Mouse (Mus musculus) kidney, postnatal 0 days (tissue): ENCODE measurements around the gene Prrt2. TPM values are rescaled to one million over a fixed set of nuclear protein-coding genes. Genes with fewer than 3 reads are reported as not detected.

Experiments
- ATAC-seq: fragments of 200-750 bp; cut with Nextera tagmentation; replicated peaks from 2 replicates; pipeline ENCODE4 v1.8.0; 2017; ENCODE audit warnings: low read depth, moderate number of reproducible peaks, moderate TSS enrichment, moderate library complexity; ENCODE audit not compliant: low FRiP score
- DNase-seq: peaks from one replicate; pipeline ENCODE4 v3.0.0-alpha.2; 2016; ENCODE audit warnings: low spot score
- H3K27ac ChIP-seq: fragments of 300-500 bp; sonication (generic); 2 replicates; pipeline ENCODE4 v1.5.1; 2014; ENCODE audit warnings: mild to moderate bottlenecking
- H3K27me3 ChIP-seq: fragments of 300-500 bp; sonication (generic); 2 replicates; pipeline ENCODE4 v1.6.1; 2014; ENCODE audit warnings: low read length, mixed read lengths; ENCODE audit not compliant: insufficient read depth
- H3K36me3 ChIP-seq: fragments of 300-500 bp; sonication (generic); 2 replicates; pipeline ENCODE4 v1.6.1; 2014; ENCODE audit warnings: low read length, mixed read lengths; ENCODE audit not compliant: insufficient read depth
- H3K4me1 ChIP-seq: fragments of 300-500 bp; sonication (generic); replicated peaks from 2 replicates; pipeline ENCODE4 v1.6.1; 2014; ENCODE audit warnings: antibody characterized with exemption, low read length, mixed read lengths; ENCODE audit not compliant: insufficient read depth
- H3K4me2 ChIP-seq: fragments of 300-500 bp; sonication (generic); 2 replicates; pipeline ENCODE4 v1.6.1; 2014; ENCODE audit warnings: mild to moderate bottlenecking, low read length, moderate library complexity, mixed read lengths
- H3K4me3 ChIP-seq: fragments of 300-500 bp; sonication (generic); replicated peaks from 2 replicates; pipeline ENCODE4 v1.5.1; 2014; ENCODE audit warnings: low read depth, low read length
- H3K9ac ChIP-seq: fragments of 300-500 bp; sonication (generic); 2 replicates; pipeline ENCODE4 v1.6.1; 2014; ENCODE audit warnings: low read depth, low read length
- H3K9me3 ChIP-seq: fragments of 300-500 bp; sonication (generic); replicated peaks from 2 replicates; pipeline ENCODE4 v1.6.1; 2016; ENCODE audit warnings: low read length, inconsistent platforms, mixed read lengths
- CTCF ChIP-seq: IDR thresholded peaks from 2 replicates; pipeline ENCODE4 v1.5.1; 2016; ENCODE audit warnings: antibody characterized with exemption, low read depth, mild to moderate bottlenecking, moderate library complexity
- WGBS: fragments of 180-500 bp; shearing (Covaris S2); extraction: QIAGEN DNeasy Blood & Tissue Kit; methylation state at CpG from one replicate; pipeline ENCODE4 v1.1.7; 2014; 5-methylcytosine and 5-hydroxymethylcytosine counted together
- polyA plus RNA-seq: library from polyadenylated mRNA; unstranded; fragments of >200 nt; fragmentation: Nextera tagmentation; extraction: Ambion mirVana; gene quantifications from 2 replicates; pipeline ENCODE4 v1.2.1, GENCODE M21; 2015

Prrt2 gene
- polyA plus RNA-seq, 1 experiment from 2014 or later: 2.7 TPM

GRCm38 (mm10) chr7:127016971-127017949 is 3.8 kb downstream of the Prrt2 start, which contains the start of gene Pagr1a:
Gene Pagr1a, minus strand, starts transcription at chr7:127017352.
- Histone ChIP-seq H3K36me3 (0 out of 2 replicates have a peak, but pooled peaks cover 7% of the 10 kb centered on the region), H3K9me3 (no peaks in the 10 kb centered on the region), H3K4me2 (peak within 1 kb of the TSS; percentile 79), H3K27ac (peak within 1 kb of the TSS; percentile 95), H3K9ac (peak within 1 kb of the TSS; percentile 82), H3K27me3 (no peaks in the 10 kb centered on the region), H3K4me1 (peaks cover 41% of the 10 kb centered on the region), H3K4me3 (peak within 1 kb of the TSS; percentile 68)
- DNase-seq (peak; percentile 100), ATAC-seq (peak; percentile 76)
- peak; percentile 88 for TF ChIP-seq CTCF
- 2% methylated on average over 39 of the region's 39 CpGs for WGBS

DNA sequence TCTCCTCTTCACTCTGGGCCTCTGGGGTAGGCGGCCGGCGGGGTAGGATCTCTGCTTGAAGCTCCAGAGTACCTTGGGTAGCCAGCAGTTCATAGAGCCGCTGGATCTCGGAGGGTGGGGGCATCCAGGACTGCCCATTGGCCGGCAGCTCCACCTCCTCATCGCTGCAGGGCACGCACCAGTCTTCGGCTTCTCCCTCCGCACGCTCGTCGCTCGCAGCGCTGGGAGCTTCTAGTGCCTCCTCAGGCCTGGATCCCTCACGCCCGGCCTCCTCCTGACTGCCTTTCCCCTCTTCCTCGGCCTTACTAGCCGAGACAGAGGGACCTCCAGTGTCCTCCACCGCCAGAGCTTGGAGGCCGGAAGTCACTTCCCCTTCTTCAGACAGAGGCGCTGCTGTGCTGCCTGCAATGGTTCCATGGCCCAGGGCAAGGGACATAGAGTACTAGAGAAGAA is 4.5 kb downstream of the Prrt2 start:
- 1% methylated on average over 22 of the region's 22 CpGs for WGBS
- no peak for DNase-seq
- peak overlapping the region; percentile 79 for H3K4me2 ChIP-seq
- peaks cover 36% of the 10 kb centered on the region for H3K4me1 ChIP-seq
- TF ChIP-seq CTCF: no peak
- 0 out of 2 replicates have a peak, but pooled peaks cover 4% of the 10 kb centered on the region for H3K36me3 ChIP-seq
- peak overlapping the region; percentile 68 for H3K4me3 ChIP-seq
- peak overlapping the region; percentile 95 for H3K27ac ChIP-seq
- ATAC-seq: peak; percentile 27
- no peaks in the 10 kb centered on the region for H3K9me3 ChIP-seq
- no peaks in the 10 kb centered on the region for H3K27me3 ChIP-seq
- peak overlapping the region; percentile 82 for H3K9ac ChIP-seq

GRCm38 (mm10) chr7:127016481-127016485 is 4.7 kb downstream of the Prrt2 start, which contains the start of gene Pagr1b:
Gene Pagr1b, minus strand, starts transcription at chr7:127016484.
- Histone ChIP-seq H3K27me3 (no peaks in the 10 kb centered on the region), H3K4me2 (peak within 1 kb of the TSS; percentile 79)

DNA sequence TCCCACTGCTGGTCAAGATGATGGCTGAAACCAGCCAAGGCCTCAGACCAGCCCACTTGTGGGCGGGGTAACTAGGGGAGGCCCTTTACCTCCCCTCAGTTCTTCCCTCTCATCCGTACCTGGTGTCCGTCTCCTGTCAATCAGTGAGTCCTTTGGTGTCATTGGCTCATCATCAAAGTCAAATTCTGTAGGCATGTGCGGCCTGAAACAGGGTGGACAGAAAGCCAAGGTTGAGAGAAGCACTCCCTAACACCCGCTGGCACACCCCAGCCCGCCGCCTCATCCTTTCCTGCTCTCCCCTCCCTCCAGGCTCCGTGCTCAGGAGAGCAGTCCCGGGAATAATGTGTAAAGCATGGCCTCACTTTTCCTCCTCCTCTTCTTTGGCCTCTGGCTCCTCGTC is 4.9 kb downstream of the Prrt2 start:
- Histone ChIP-seq H3K4me3 (peak overlapping the region; percentile 68), H3K36me3 (0 out of 2 replicates have a peak, but pooled peaks cover 4% of the 10 kb centered on the region), H3K9me3 (no peaks in the 10 kb centered on the region), H3K27ac (peak overlapping the region; percentile 95), H3K4me1 (peaks cover 32% of the 10 kb centered on the region; the same call in 1 of the 2 replicates), H3K27me3 (no peaks in the 10 kb centered on the region), H3K4me2 (peak overlapping the region; percentile 79), H3K9ac (peak overlapping the region; percentile 82)
- under 1% methylated on average over 10 of the region's 10 CpGs for WGBS
- ATAC-seq (peak; percentile 34), DNase-seq (peak; percentile 73)
- TF ChIP-seq CTCF: no peak

More at GRCm38 (mm10) chr7:127016481-127016485, 4.7 kb downstream of the Prrt2 start, which contains the start of gene Pagr1b:
- ATAC-seq (no peak), DNase-seq (no peak)
- H3K9me3 ChIP-seq: no peaks in the 10 kb centered on the region
- peak within 1 kb of the TSS; percentile 82 for H3K9ac ChIP-seq
- peak within 1 kb of the TSS; percentile 68 for H3K4me3 ChIP-seq
- TF ChIP-seq CTCF: no peak
- 0 out of 2 replicates have a peak, but pooled peaks cover 4% of the 10 kb centered on the region for H3K36me3 ChIP-seq
- H3K27ac ChIP-seq: peak within 1 kb of the TSS; percentile 95
- H3K4me1 ChIP-seq: peaks cover 34% of the 10 kb centered on the region

DNA sequence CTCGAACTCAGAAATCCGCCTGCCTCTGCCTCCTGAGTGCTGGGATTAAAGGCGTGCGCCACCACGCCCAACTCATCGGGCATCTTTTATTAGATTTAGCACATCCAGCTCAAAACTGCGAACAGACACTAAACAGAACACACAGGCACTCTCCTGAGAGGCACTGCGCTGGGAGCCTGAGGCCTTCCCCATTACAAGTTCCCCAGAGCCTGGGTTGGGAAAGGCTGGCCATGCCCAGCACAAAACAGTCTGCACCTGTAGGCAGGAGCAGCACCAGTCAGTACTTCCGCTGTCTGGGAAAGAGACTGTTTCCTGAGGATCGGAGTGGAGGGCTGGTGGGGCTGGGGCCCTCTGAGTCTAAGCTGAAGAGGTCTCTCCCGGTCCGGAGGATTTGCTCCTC is 6.0 kb downstream of the Prrt2 start:
- Histone ChIP-seq H3K4me2 (no peak overlapping the region), H3K4me1 (peaks cover 26% of the 10 kb centered on the region; the same call in 1 of the 2 replicates), H3K9me3 (no peaks in the 10 kb centered on the region), H3K27me3 (no peaks in the 10 kb centered on the region), H3K36me3 (0 out of 2 replicates have a peak, but pooled peaks cover 4% of the 10 kb centered on the region), H3K4me3 (no peak overlapping the region), H3K27ac (peak overlapping the region; percentile 6; the same call in 1 of the 2 replicates), H3K9ac (no peak overlapping the region)
- TF ChIP-seq CTCF: no peak
- WGBS: 93% methylated on average over 12 of the region's 12 CpGs
- DNase-seq: no peak
- ATAC-seq: no peak

DNA sequence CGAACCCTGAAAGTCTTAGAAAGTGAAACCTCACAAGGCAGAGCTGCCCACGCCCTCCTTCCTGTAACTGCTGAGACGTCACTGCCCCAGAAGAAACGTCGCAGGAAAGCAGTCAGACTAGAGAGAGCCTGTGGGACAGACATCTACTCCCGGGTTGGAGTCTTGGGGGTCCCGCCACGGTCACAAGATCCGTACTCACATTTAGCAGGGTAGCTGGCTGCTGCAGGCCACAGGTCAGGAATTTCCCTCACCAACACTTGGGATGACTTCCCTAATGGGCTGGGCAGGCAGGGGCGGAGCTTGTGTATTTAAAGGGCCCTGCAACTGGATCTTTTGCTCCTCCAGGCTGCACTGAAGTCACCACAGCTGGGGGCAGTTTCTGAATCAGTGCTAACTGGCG is 6.7 kb downstream of the Prrt2 start, which contains the start of gene Mvp:
Gene Mvp, minus strand, starts transcription at position 302 of the 400 bp plus-strand sequence.
- Histone ChIP-seq H3K36me3 (0 out of 2 replicates have a peak, but pooled peaks cover 4% of the 10 kb centered on the region), H3K27me3 (no peaks in the 10 kb centered on the region), H3K4me1 (peaks cover 21% of the 10 kb centered on the region; the same call in 1 of the 2 replicates), H3K4me3 (peak within 1 kb of the TSS; percentile 47), H3K9me3 (no peaks in the 10 kb centered on the region), H3K9ac (peak within 1 kb of the TSS; percentile 70), H3K27ac (peak within 1 kb of the TSS; percentile 31), H3K4me2 (peak within 1 kb of the TSS; percentile 73)
- DNase-seq (peak; percentile 87), ATAC-seq (no peak)
- 14% methylated on average over 11 of the region's 11 CpGs for WGBS
- TF ChIP-seq CTCF: no peak
